Mouse (Mus musculus) C2C12 (cell line): ENCODE measurements around the gene Cabin1.

Experiments
- CEBPB ChIP-seq: IDR thresholded peaks from one replicate; pipeline ENCODE4 v1.6.1; 2011; ENCODE audit warnings: low read depth, mild to moderate bottlenecking, control low read depth, moderate library complexity
- CTCF ChIP-seq: IDR thresholded peaks from one replicate; pipeline ENCODE4 v1.5.1; 2011; ENCODE audit not compliant: control insufficient read depth, insufficient read depth, insufficient read length
- FOSL1 ChIP-seq: IDR thresholded peaks from one replicate; pipeline ENCODE4 v1.8.0; 2011; ENCODE audit warnings: mild to moderate bottlenecking, low read length; ENCODE audit not compliant: poor library complexity, insufficient read depth, severe bottlenecking
- MAX ChIP-seq: IDR thresholded peaks from one replicate; pipeline ENCODE4 v1.6.1; 2011; ENCODE audit warnings: mild to moderate bottlenecking, control low read depth
- MYOD1 ChIP-seq: IDR thresholded peaks from one replicate; pipeline ENCODE4 v1.6.1; 2011; ENCODE audit warnings: low read depth; ENCODE audit not compliant: control insufficient read depth, insufficient read length
- MYOG ChIP-seq: IDR thresholded peaks from one replicate; pipeline ENCODE4 v1.6.1; 2011; ENCODE audit not compliant: control insufficient read depth, insufficient read length; ENCODE audit errors: extremely low read depth
- USF1 ChIP-seq: IDR thresholded peaks from one replicate; pipeline ENCODE4 v1.6.1; 2011; ENCODE audit warnings: low read depth, mild to moderate bottlenecking, control low read depth, moderate library complexity

- no peak for TF ChIP-seq MAX
- no peak for TF ChIP-seq CTCF
- no peak for TF ChIP-seq FOSL1
- TF ChIP-seq USF1: no peak
- TF ChIP-seq CEBPB: no peak
- no peak for TF ChIP-seq MYOD1
- no peak for TF ChIP-seq MYOG
These were observed 127.9 kb downstream of the Cabin1 start for GRCm38 (mm10) chr10:75636084-75636786.
